Mouse (Mus musculus): ENCODE results near the gene Cntn6. TPM values are rescaled to one million over a fixed set of nuclear protein-coding genes. Genes with fewer than 3 reads are reported as not detected.

Gene Cntn6
- total and polyA plus RNA-seq, 3 experiments, result 0.13 to 0.66 (median 0.30) TPM

GRCm38 (mm10) chr6:104588028-104588427 is 95.4 kb downstream of the Cntn6 start:
- dilution Hi-C loops (cut with MboI; ENCODE audit: extremely low pct_ligation_motif_present, extremely low pct_unique_long_range_greater_than_20kb, low sequenced_read_pairs), result no loop called here
- Histone ChIP-seq H3K9me3 (replicated peaks; ENCODE audit: low read length) (peaks cover 18% of the 10 kb centered on the region), H3K9ac (ENCODE audit: insufficient read depth, low read depth) (no peak overlapping the region), H3K27ac (ENCODE audit: insufficient read depth, low read depth) (no peak overlapping the region), H3K4me3 (replicated peaks in 1 of 3; ENCODE audit: low read depth in 2 of 3, low read length in 2 of 3, poor library complexity in 1 of 3) (no peak overlapping the region), H3K79me2 (replicated peaks; ENCODE audit: control insufficient read depth, extremely low read depth, insufficient read depth, poor library complexity, severe bottlenecking) (no peaks in the 10 kb centered on the region), H3K4me1 (ENCODE audit: control insufficient read depth in 1 of 2, insufficient read depth in 2 of 2) (no peaks in the 10 kb centered on the region), H3K4me2 (ENCODE audit: insufficient read depth, low read depth, poor library complexity, severe bottlenecking) (no peak overlapping the region), H3K27me3 (replicated peaks) (no peaks in the 10 kb centered on the region), H3K36me3 (replicated peaks in 1 of 2; ENCODE audit: control insufficient read depth in 1 of 2, insufficient read depth in 1 of 2, low read length in 1 of 2) (no peaks in the 10 kb centered on the region)
- TF ChIP-seq CTCF (conservative IDR thresholded peaks at IDR 0.05 in 1 of 2, IDR thresholded peaks at IDR 0.05 in 1 of 2; ENCODE audit: low read depth in 2 of 2, low read length in 2 of 2) (no peak), USF1 (IDR thresholded peaks at IDR 0.05; ENCODE audit: low read depth, low read length) (no peak), HCFC1 (IDR thresholded peaks at IDR 0.05; ENCODE audit: low read depth, low read length) (no peak), RCOR1 (conservative IDR thresholded peaks at IDR 0.05; ENCODE audit: low read depth, low read length) (no peak), ETS1 (conservative IDR thresholded peaks at IDR 0.05; ENCODE audit: low read depth, low read length) (no peak), KAT2A (IDR thresholded peaks at IDR 0.05; ENCODE audit: insufficient replicate concordance, low read length) (no peak), ZMIZ1 (IDR thresholded peaks at IDR 0.05; ENCODE audit: low read depth, low read length) (no peak), RAD21 (IDR thresholded peaks at IDR 0.05; ENCODE audit: low read depth, low read length) (no peak), TCF12 (IDR thresholded peaks at IDR 0.05; ENCODE audit: low read depth, low read length) (no peak), PAX5 (IDR thresholded peaks at IDR 0.05; ENCODE audit: low read length) (no peak), MAFK (IDR thresholded peaks at IDR 0.05; ENCODE audit: insufficient replicate concordance, low read length) (no peak), GABPA (IDR thresholded peaks at IDR 0.05; ENCODE audit: insufficient replicate concordance, low read depth, low read length) (no peak), BHLHE40 (IDR thresholded peaks at IDR 0.05; ENCODE audit: low read depth, low read length) (no peak), ELF1 (IDR thresholded peaks at IDR 0.05; ENCODE audit: low read depth, low read length) (no peak), CHD2 (IDR thresholded peaks at IDR 0.05; ENCODE audit: low read length) (no peak), EP300 (IDR thresholded peaks at IDR 0.05; ENCODE audit: low read length) (no peak), SMC3 (IDR thresholded peaks at IDR 0.05; ENCODE audit: low read depth, low read length) (no peak), ZKSCAN1 (IDR thresholded peaks at IDR 0.05; ENCODE audit: borderline replicate concordance, low read depth, low read length) (no peak), MAZ (IDR thresholded peaks at IDR 0.05; ENCODE audit: low read depth, low read length) (no peak)
- in situ Hi-C loops (cut with MboI; ENCODE audit: low pct_ligation_motif_present, low pct_unique_long_range_greater_than_20kb, low sequenced_read_pairs), result no loop called here
- DNase-seq (ENCODE audit: extremely low read depth), result no peak

- Histone ChIP-seq H3K4me3 (replicated peaks in 1 of 3; ENCODE audit: low read depth in 2 of 3, low read length in 2 of 3, poor library complexity in 1 of 3) (no peak overlapping the region), H3K79me2 (replicated peaks; ENCODE audit: control insufficient read depth, extremely low read depth, insufficient read depth, poor library complexity, severe bottlenecking) (no peaks in the 10 kb centered on the region), H3K4me1 (ENCODE audit: control insufficient read depth in 1 of 2, insufficient read depth in 2 of 2) (no peaks in the 10 kb centered on the region), H3K27ac (ENCODE audit: insufficient read depth, low read depth) (no peak overlapping the region), H3K9ac (ENCODE audit: insufficient read depth, low read depth) (no peak overlapping the region), H3K4me2 (ENCODE audit: insufficient read depth, low read depth, poor library complexity, severe bottlenecking) (no peak overlapping the region), H3K36me3 (replicated peaks in 1 of 2; ENCODE audit: control insufficient read depth in 1 of 2, insufficient read depth in 1 of 2, low read length in 1 of 2) (no peaks in the 10 kb centered on the region), H3K27me3 (replicated peaks) (no peaks in the 10 kb centered on the region), H3K9me3 (replicated peaks; ENCODE audit: low read length) (peaks cover 19% of the 10 kb centered on the region)
- dilution Hi-C loops (cut with MboI; ENCODE audit: extremely low pct_ligation_motif_present, extremely low pct_unique_long_range_greater_than_20kb, low sequenced_read_pairs), result no loop called here
- TF ChIP-seq ZC3H11A (IDR thresholded peaks at IDR 0.05; ENCODE audit: low read depth, low read length) (no peak), USF2 (conservative IDR thresholded peaks at IDR 0.05; ENCODE audit: low read depth, low read length) (no peak), ZKSCAN1 (IDR thresholded peaks at IDR 0.05; ENCODE audit: borderline replicate concordance, low read depth, low read length) (no peak), JUND (conservative IDR thresholded peaks at IDR 0.05; ENCODE audit: low read depth, low read length) (no peak), TCF12 (IDR thresholded peaks at IDR 0.05; ENCODE audit: low read depth, low read length) (no peak), ETS1 (conservative IDR thresholded peaks at IDR 0.05; ENCODE audit: low read depth, low read length) (no peak), MAZ (IDR thresholded peaks at IDR 0.05; ENCODE audit: low read depth, low read length) (no peak), USF1 (IDR thresholded peaks at IDR 0.05; ENCODE audit: low read depth, low read length) (no peak), NELFE (IDR thresholded peaks at IDR 0.05; ENCODE audit: low read depth, low read length) (no peak), MXI1 (IDR thresholded peaks at IDR 0.05; ENCODE audit: low read depth, low read length) (no peak), MYC (IDR thresholded peaks at IDR 0.05; ENCODE audit: low read depth, low read length) (no peak)
- no peak for DNase-seq (ENCODE audit: extremely low read depth)
- in situ Hi-C loops (cut with MboI; ENCODE audit: low pct_ligation_motif_present, low pct_unique_long_range_greater_than_20kb, low sequenced_read_pairs), result no loop called here
Observed at GRCm38 (mm10) chr6:104600838-104601397, 108.3 kb downstream of the Cntn6 start.

Measured in CH12.LX (cell line).